Mouse (Mus musculus) midbrain, postnatal 0 days (tissue): ENCODE measurements around the gene Daam1. TPM values are rescaled to one million over a fixed set of nuclear protein-coding genes. Genes with fewer than 3 reads are reported as not detected.

Source experiments
- ATAC-seq: fragments of 200-750 bp; cut with Nextera tagmentation; 2 replicates; pipeline ENCODE4 v1.8.0; 2017; ENCODE audit warnings: moderate number of reproducible peaks, mild to moderate bottlenecking, moderate TSS enrichment, moderate library complexity; ENCODE audit not compliant: low FRiP score
- DNase-seq: peaks from one replicate; pipeline ENCODE4 v3.0.0-alpha.2; 2015; ENCODE audit warnings: low spot score
- H3K27ac ChIP-seq: fragments of 300-500 bp; sonication (generic); 2 replicates; pipeline ENCODE4 v1.5.1; 2014; ENCODE audit warnings: low read depth, mild to moderate bottlenecking, low read length, mixed read lengths
- H3K27me3 ChIP-seq: fragments of 300-500 bp; sonication (generic); 2 replicates; pipeline ENCODE4 v1.6.1; 2014; ENCODE audit warnings: low read length, control low read depth, mixed read lengths; ENCODE audit not compliant: insufficient read depth
- H3K36me3 ChIP-seq: fragments of 300-500 bp; sonication (generic); 2 replicates; pipeline ENCODE4 v1.6.1; 2014; ENCODE audit warnings: low read length, control low read depth, mixed read lengths; ENCODE audit not compliant: insufficient read depth
- H3K4me1 ChIP-seq: fragments of 300-500 bp; sonication (generic); 2 replicates; pipeline ENCODE4 v1.6.1; 2014; ENCODE audit warnings: mild to moderate bottlenecking, control low read depth, antibody characterized with exemption, low read length, mixed read lengths; ENCODE audit not compliant: insufficient read depth
- H3K4me2 ChIP-seq: fragments of 300-500 bp; sonication (generic); 2 replicates; pipeline ENCODE4 v1.6.1; 2014; ENCODE audit warnings: low read depth, mild to moderate bottlenecking, low read length, mixed read lengths; ENCODE audit not compliant: poor library complexity, severe bottlenecking
- H3K4me3 ChIP-seq: fragments of 300-500 bp; sonication (generic); 2 replicates; pipeline ENCODE4 v1.5.1; 2014; ENCODE audit warnings: low read depth, mild to moderate bottlenecking, low read length, moderate library complexity
- H3K9ac ChIP-seq: fragments of 300-500 bp; sonication (generic); replicated peaks from 2 replicates; pipeline ENCODE4 v1.6.1; 2014; ENCODE audit warnings: mild to moderate bottlenecking, low read length, moderate library complexity, mixed read lengths; ENCODE audit not compliant: poor library complexity, severe bottlenecking
- H3K9me3 ChIP-seq: fragments of 300-500 bp; sonication (generic); 2 replicates; pipeline ENCODE4 v1.6.1; 2016; ENCODE audit warnings: low read length, control low read depth
- CTCF ChIP-seq: IDR thresholded peaks from 2 replicates; pipeline ENCODE4 v1.5.1; 2016; ENCODE audit warnings: antibody characterized with exemption, mild to moderate bottlenecking
- WGBS: fragments of 180-500 bp; shearing (Covaris S2); extraction: QIAGEN DNeasy Blood & Tissue Kit; methylation state at CpG from one replicate; pipeline ENCODE4 v1.1.7; 2014; 5-methylcytosine and 5-hydroxymethylcytosine counted together
- polyA plus RNA-seq: library from polyadenylated mRNA; unstranded; fragments of >200 nt; fragmentation: Nextera tagmentation; extraction: Ambion mirVana; gene quantifications from 2 replicates; pipeline ENCODE4 v1.2.1, GENCODE M21; 2015
- total RNA-seq: library from RNA; depleted of rRNA; stranded (reverse); fragments of >200 nt; gene quantifications from 2 replicates; pipeline ENCODE4 v1.2.3, GENCODE M21; 2014

Daam1 gene
- total and polyA plus RNA-seq, 2 experiments from 2014 or later = 27.3 to 86.0 TPM

GRCm38 (mm10) chr12:71824927-71825326, 6.0 kb upstream of the Daam1 start:
- no peak overlapping the region for H3K4me3 ChIP-seq
- ATAC-seq (no peak), DNase-seq (no peak)
- no peak overlapping the region for H3K27ac ChIP-seq
- 66% methylated on average over 6 of the region's 6 CpGs for WGBS
- H3K9ac ChIP-seq = no peak overlapping the region
- no peaks in the 10 kb centered on the region for H3K27me3 ChIP-seq
- TF ChIP-seq CTCF = no peak
- no peak overlapping the region for H3K4me2 ChIP-seq
- no peaks in the 10 kb centered on the region for H3K4me1 ChIP-seq
- H3K9me3 ChIP-seq = no peaks in the 10 kb centered on the region
- H3K36me3 ChIP-seq = no peaks in the 10 kb centered on the region

- Histone ChIP-seq H3K4me1 (peaks cover 8% of the 10 kb centered on the region), H3K27ac (peak overlapping the region; percentile 70), H3K9ac (peak overlapping the region; percentile 58; the same call in 1 of the 2 replicates), H3K27me3 (no peaks in the 10 kb centered on the region), H3K9me3 (no peaks in the 10 kb centered on the region), H3K4me3 (peak overlapping the region; percentile 92), H3K4me2 (peak overlapping the region; percentile 65), H3K36me3 (no peaks in the 10 kb centered on the region)
- DNase-seq (peak; percentile 27), ATAC-seq (no peak)
- 7% methylated on average over 10 of the region's 10 CpGs for WGBS
- TF ChIP-seq CTCF = no peak
Observed at GRCm38 (mm10) chr12:71830139-71830538, 739 bp upstream of the Daam1 start.

GRCm38 (mm10) chr12:71831258-71832087, 595 bp downstream of the Daam1 start:
- Histone ChIP-seq H3K4me2 (peak overlapping the region; percentile 79), H3K4me3 (peak overlapping the region; percentile 92), H3K4me1 (peaks cover 8% of the 10 kb centered on the region), H3K9ac (peak overlapping the region; percentile 94), H3K27ac (peak overlapping the region; percentile 97), H3K27me3 (no peaks in the 10 kb centered on the region), H3K36me3 (no peaks in the 10 kb centered on the region), H3K9me3 (no peaks in the 10 kb centered on the region)
- TF ChIP-seq CTCF = no peak
- ATAC-seq (peak; percentile 59), DNase-seq (peak; percentile 47)
- under 1% methylated on average over 59 of the region's 59 CpGs for WGBS

GRCm38 (mm10) chr12:71832225-71832624, 1.3 kb downstream of the Daam1 start:
- H3K4me3 ChIP-seq = peak overlapping the region; percentile 92
- peak overlapping the region; percentile 79 for H3K4me2 ChIP-seq
- no peaks in the 10 kb centered on the region for H3K9me3 ChIP-seq
- no peak for TF ChIP-seq CTCF
- H3K4me1 ChIP-seq = peaks cover 11% of the 10 kb centered on the region
- H3K9ac ChIP-seq = peak overlapping the region; percentile 94
- no peak for ATAC-seq
- no peaks in the 10 kb centered on the region for H3K27me3 ChIP-seq
- DNase-seq = peak; percentile 86
- H3K27ac ChIP-seq = peak overlapping the region; percentile 97
- no peaks in the 10 kb centered on the region for H3K36me3 ChIP-seq
- under 1% methylated on average over 12 of the region's 12 CpGs for WGBS

- Histone ChIP-seq H3K4me1 (peaks cover 15% of the 10 kb centered on the region), H3K4me3 (0 out of 2 replicates have a peak overlapping the region, but pooled peaks have one; percentile 1), H3K4me2 (0 out of 2 replicates have a peak overlapping the region, but pooled peaks have one; percentile 15), H3K27me3 (no peaks in the 10 kb centered on the region), H3K36me3 (no peaks in the 10 kb centered on the region), H3K27ac (no peak overlapping the region), H3K9ac (no peak overlapping the region), H3K9me3 (no peaks in the 10 kb centered on the region)
- ATAC-seq (no peak), DNase-seq (no peak)
- TF ChIP-seq CTCF = no peak
- WGBS = 60% methylated on average over 7 of the region's 7 CpGs
Observed at GRCm38 (mm10) chr12:71834041-71834440, 3.2 kb downstream of the Daam1 start.

- Histone ChIP-seq H3K4me1 (peaks cover 15% of the 10 kb centered on the region), H3K4me3 (no peak overlapping the region), H3K27me3 (no peaks in the 10 kb centered on the region), H3K27ac (no peak overlapping the region), H3K4me2 (no peak overlapping the region), H3K9me3 (no peaks in the 10 kb centered on the region), H3K36me3 (no peaks in the 10 kb centered on the region), H3K9ac (no peak overlapping the region)
- DNase-seq (no peak), ATAC-seq (no peak)
- 75% methylated on average over 5 of the region's 5 CpGs for WGBS
- TF ChIP-seq CTCF = no peak
Observed at GRCm38 (mm10) chr12:71835966-71836668, 5.2 kb downstream of the Daam1 start.
